Mouse (Mus musculus): ENCODE data around the gene Ralgps1. TPM values are rescaled to one million over a fixed set of nuclear protein-coding genes. Genes with fewer than 3 reads are reported as not detected.

Gene Ralgps1
- polyA plus RNA-seq, 1 experiment from 2014 or later: 19.5 TPM

- WGBS: 90% methylated on average over 2 of the region's 2 CpGs
Observed at GRCm38 (mm10) chr2:33280525-33280924, 90.8 kb downstream of the Ralgps1 start.

GRCm38 (mm10) chr2:33279758-33280157, 91.5 kb downstream of the Ralgps1 start:
- Histone ChIP-seq H3K4me1 (replicated peaks; ENCODE audit: control insufficient read depth, insufficient read depth, low read length) (no peaks in the 10 kb centered on the region), H3K27ac (ENCODE audit: low read depth, low read length) (no peak overlapping the region), H3K36me3 (ENCODE audit: control insufficient read depth, insufficient read depth, low read length) (no peaks in the 10 kb centered on the region), H3K27me3 (ENCODE audit: control insufficient read depth, insufficient read depth, low read length) (no peaks in the 10 kb centered on the region), H3K9me3 (ENCODE audit: control insufficient read depth, low read length) (no peaks in the 10 kb centered on the region), H3K4me3 (ENCODE audit: low read depth, low read length) (no peak overlapping the region), H3K9ac (ENCODE audit: low read length) (no peak overlapping the region), H3K4me2 (ENCODE audit: low read depth, low read length, severe bottlenecking) (no peak overlapping the region)
- ATAC-seq (replicated peaks; ENCODE audit: low FRiP score) (no peak), DNase-seq (ENCODE audit: low spot score) (no peak)
- 90% methylated on average over 10 of the region's 10 CpGs for WGBS

More at GRCm38 (mm10) chr2:33280525-33280924, 90.8 kb downstream of the Ralgps1 start:
- ATAC-seq (replicated peaks; ENCODE audit: low FRiP score): no peak
- Histone ChIP-seq H3K27ac (ENCODE audit: low read depth, low read length) (no peak overlapping the region), H3K4me2 (ENCODE audit: low read depth, low read length, severe bottlenecking) (no peak overlapping the region), H3K4me3 (ENCODE audit: low read depth, low read length) (no peak overlapping the region), H3K9me3 (ENCODE audit: control insufficient read depth, low read length) (no peaks in the 10 kb centered on the region), H3K27me3 (ENCODE audit: control insufficient read depth, insufficient read depth, low read length) (no peaks in the 10 kb centered on the region), H3K4me1 (replicated peaks; ENCODE audit: control insufficient read depth, insufficient read depth, low read length) (no peaks in the 10 kb centered on the region), H3K36me3 (ENCODE audit: control insufficient read depth, insufficient read depth, low read length) (no peaks in the 10 kb centered on the region), H3K9ac (ENCODE audit: low read length) (no peak overlapping the region)
- no peak for DNase-seq (ENCODE audit: low spot score)

GRCm38 (mm10) chr2:33274719-33275490, 96.4 kb downstream of the Ralgps1 start:
- 89% methylated on average over 12 of the region's 12 CpGs for WGBS
- no peak overlapping the region for H3K27ac ChIP-seq (ENCODE audit: low read depth, low read length)
- no peak overlapping the region for H3K4me3 ChIP-seq (ENCODE audit: low read depth, low read length)
- H3K27me3 ChIP-seq (ENCODE audit: control insufficient read depth, insufficient read depth, low read length): no peaks in the 10 kb centered on the region
- no peak overlapping the region for H3K9ac ChIP-seq (ENCODE audit: low read length)
- ATAC-seq (replicated peaks; ENCODE audit: low FRiP score) (no peak), DNase-seq (ENCODE audit: low spot score) (no peak)
- H3K9me3 ChIP-seq (ENCODE audit: control insufficient read depth, low read length): no peaks in the 10 kb centered on the region
- H3K4me2 ChIP-seq (ENCODE audit: low read depth, low read length, severe bottlenecking): no peak overlapping the region
- H3K36me3 ChIP-seq (ENCODE audit: control insufficient read depth, insufficient read depth, low read length): no peaks in the 10 kb centered on the region
- H3K4me1 ChIP-seq (replicated peaks; ENCODE audit: control insufficient read depth, insufficient read depth, low read length): no peaks in the 10 kb centered on the region

- ATAC-seq (replicated peaks; ENCODE audit: low FRiP score): no peak
- Histone ChIP-seq H3K9ac (ENCODE audit: low read length) (no peak overlapping the region), H3K27me3 (ENCODE audit: control insufficient read depth, insufficient read depth, low read length) (no peaks in the 10 kb centered on the region), H3K9me3 (ENCODE audit: control insufficient read depth, low read length) (no peaks in the 10 kb centered on the region), H3K27ac (ENCODE audit: low read depth, low read length) (no peak overlapping the region), H3K4me2 (ENCODE audit: low read depth, low read length, severe bottlenecking) (no peak overlapping the region), H3K4me3 (ENCODE audit: low read depth, low read length) (no peak overlapping the region), H3K4me1 (replicated peaks; ENCODE audit: control insufficient read depth, insufficient read depth, low read length) (no peaks in the 10 kb centered on the region), H3K36me3 (ENCODE audit: control insufficient read depth, insufficient read depth, low read length) (no peaks in the 10 kb centered on the region)
- no peak for DNase-seq (ENCODE audit: low spot score)
- WGBS: 84% methylated on average over 4 of the region's 4 CpGs
Observed at GRCm38 (mm10) chr2:33272665-33273439, 98.4 kb downstream of the Ralgps1 start.

DNA sequence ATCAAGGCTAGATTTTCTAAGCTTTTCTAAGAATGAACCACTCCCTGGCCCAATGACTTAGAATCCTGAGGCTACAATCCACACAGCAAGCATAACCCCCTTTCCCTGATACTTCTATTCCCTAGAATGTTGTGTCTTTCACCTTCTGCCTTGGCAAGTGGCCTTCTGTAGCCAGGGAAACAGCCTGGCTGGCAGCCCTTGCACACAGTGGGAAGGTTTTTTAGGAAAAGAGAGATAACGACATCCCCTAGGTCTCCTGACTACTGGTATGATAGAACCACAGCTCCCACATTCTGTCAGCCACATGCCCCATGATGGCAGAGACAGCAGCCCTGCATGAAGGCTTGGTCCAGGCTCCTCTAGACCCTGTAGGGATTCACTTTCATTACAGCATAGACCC, 99.8 kb downstream of the Ralgps1 start:
- no peak for ATAC-seq (replicated peaks; ENCODE audit: low FRiP score)
- no peaks in the 10 kb centered on the region for H3K36me3 ChIP-seq (ENCODE audit: control insufficient read depth, insufficient read depth, low read length)
- DNase-seq (ENCODE audit: low spot score): no peak
- WGBS: 75% methylated on average over 1 of the region's 1 CpGs
- no peaks in the 10 kb centered on the region for H3K4me1 ChIP-seq (replicated peaks; ENCODE audit: control insufficient read depth, insufficient read depth, low read length)
- H3K4me3 ChIP-seq (ENCODE audit: low read depth, low read length): no peak overlapping the region
- no peaks in the 10 kb centered on the region for H3K27me3 ChIP-seq (ENCODE audit: control insufficient read depth, insufficient read depth, low read length)
- no peak overlapping the region for H3K9ac ChIP-seq (ENCODE audit: low read length)
- no peaks in the 10 kb centered on the region for H3K9me3 ChIP-seq (ENCODE audit: control insufficient read depth, low read length)
- no peak overlapping the region for H3K4me2 ChIP-seq (ENCODE audit: low read depth, low read length, severe bottlenecking)
- no peak overlapping the region for H3K27ac ChIP-seq (ENCODE audit: low read depth, low read length)

- no peak for ATAC-seq (replicated peaks; ENCODE audit: low FRiP score)
- Histone ChIP-seq H3K4me3 (ENCODE audit: low read depth, low read length) (no peak overlapping the region), H3K27ac (ENCODE audit: low read depth, low read length) (no peak overlapping the region), H3K4me1 (replicated peaks; ENCODE audit: control insufficient read depth, insufficient read depth, low read length) (no peaks in the 10 kb centered on the region), H3K36me3 (ENCODE audit: control insufficient read depth, insufficient read depth, low read length) (no peaks in the 10 kb centered on the region), H3K27me3 (ENCODE audit: control insufficient read depth, insufficient read depth, low read length) (no peaks in the 10 kb centered on the region), H3K4me2 (ENCODE audit: low read depth, low read length, severe bottlenecking) (no peak overlapping the region), H3K9me3 (ENCODE audit: control insufficient read depth, low read length) (no peaks in the 10 kb centered on the region), H3K9ac (ENCODE audit: low read length) (no peak overlapping the region)
- DNase-seq (ENCODE audit: low spot score): no peak
- WGBS: 91% methylated on average over 2 of the region's 2 CpGs
Observed at GRCm38 (mm10) chr2:33270569-33270968, 100.7 kb downstream of the Ralgps1 start.

- ATAC-seq (replicated peaks; ENCODE audit: low FRiP score) (no peak), DNase-seq (ENCODE audit: low spot score) (no peak)
- Histone ChIP-seq H3K27ac (ENCODE audit: low read depth, low read length) (no peak overlapping the region), H3K9me3 (ENCODE audit: control insufficient read depth, low read length) (no peaks in the 10 kb centered on the region), H3K36me3 (ENCODE audit: control insufficient read depth, insufficient read depth, low read length) (no peaks in the 10 kb centered on the region), H3K4me2 (ENCODE audit: low read depth, low read length, severe bottlenecking) (no peak overlapping the region), H3K4me1 (replicated peaks; ENCODE audit: control insufficient read depth, insufficient read depth, low read length) (no peaks in the 10 kb centered on the region), H3K4me3 (ENCODE audit: low read depth, low read length) (no peak overlapping the region), H3K9ac (ENCODE audit: low read length) (no peak overlapping the region), H3K27me3 (ENCODE audit: control insufficient read depth, insufficient read depth, low read length) (no peaks in the 10 kb centered on the region)
- 93% methylated on average over 2 of the region's 2 CpGs for WGBS
Observed at GRCm38 (mm10) chr2:33269132-33269493, 102.2 kb downstream of the Ralgps1 start.

- Histone ChIP-seq H3K36me3 (ENCODE audit: control insufficient read depth, insufficient read depth, low read length) (no peaks in the 10 kb centered on the region), H3K9ac (ENCODE audit: low read length) (no peak overlapping the region), H3K9me3 (ENCODE audit: control insufficient read depth, low read length) (no peaks in the 10 kb centered on the region), H3K4me2 (ENCODE audit: low read depth, low read length, severe bottlenecking) (no peak overlapping the region), H3K4me3 (ENCODE audit: low read depth, low read length) (no peak overlapping the region), H3K27me3 (ENCODE audit: control insufficient read depth, insufficient read depth, low read length) (no peaks in the 10 kb centered on the region), H3K4me1 (replicated peaks; ENCODE audit: control insufficient read depth, insufficient read depth, low read length) (no peaks in the 10 kb centered on the region), H3K27ac (ENCODE audit: low read depth, low read length) (no peak overlapping the region)
- DNase-seq (ENCODE audit: low spot score): no peak
- ATAC-seq (replicated peaks; ENCODE audit: low FRiP score): no peak
- 82% methylated on average over 6 of the region's 6 CpGs for WGBS
Observed at GRCm38 (mm10) chr2:33268384-33269131, 102.7 kb downstream of the Ralgps1 start.

Measured in forebrain, embryonic 11.5 days (tissue).